Mouse (Mus musculus): ENCODE results near the gene Cnga1. TPM values are rescaled to one million over a fixed set of nuclear protein-coding genes. Genes with fewer than 3 reads are reported as not detected.
"Not testable (repeated sequence)": the region's sequence is repeated elsewhere in the genome, so short reads cannot be mapped to it uniquely, and the experiment has no call there.

Gene Cnga1
- total RNA-seq, 2 experiments from 2014 or later, result not detected

GRCm38 (mm10) chr5:72643655-72644054 lies 420 bp downstream of the Cnga1 start:
- no peak for DNase-seq (ENCODE audit: low spot score in 2 of 2)

GRCm38 (mm10) chr5:72640072-72640471 lies 4.0 kb downstream of the Cnga1 start:
- no peak for DNase-seq (ENCODE audit: low spot score in 2 of 2)

DNA sequence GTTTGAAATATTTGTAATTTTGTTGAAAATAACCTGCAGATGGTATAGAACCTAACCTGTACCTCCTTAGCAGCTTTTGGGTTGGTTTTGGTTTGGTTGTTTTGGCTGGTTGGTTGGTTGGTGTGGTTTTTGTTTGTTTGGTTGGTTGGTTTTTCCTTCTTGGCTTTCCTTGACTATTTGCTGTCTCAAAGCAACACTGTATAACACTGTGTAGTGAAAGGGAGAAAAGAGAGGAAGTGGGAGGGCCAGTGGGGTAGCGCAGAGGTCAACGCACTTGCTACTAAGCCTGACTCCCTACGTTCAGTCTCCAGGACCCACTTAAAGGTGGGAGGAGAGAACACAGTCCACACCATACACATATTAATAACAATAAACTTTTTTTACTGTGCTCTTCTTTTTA lies 7.5 kb downstream of the Cnga1 start:
- no peak for DNase-seq (ENCODE audit: low spot score in 2 of 2)

DNA sequence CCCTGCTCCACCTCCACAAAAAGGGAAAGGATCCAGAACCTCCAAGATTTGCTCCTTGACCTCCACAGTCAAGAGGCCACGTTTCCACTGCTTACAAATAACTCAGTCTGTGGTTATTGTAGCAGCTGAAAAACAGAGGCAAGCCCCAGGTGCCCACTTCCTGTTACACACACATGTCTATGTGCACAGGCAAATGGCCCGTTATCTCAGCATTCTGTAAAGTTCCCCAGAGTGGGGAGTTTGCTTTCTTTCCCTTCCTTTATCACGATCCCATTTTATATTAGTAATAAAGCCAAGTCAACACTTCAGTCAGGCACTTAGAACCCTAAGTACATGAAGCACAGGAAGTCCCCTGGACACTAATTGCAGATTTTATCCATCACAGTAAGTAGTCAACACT lies 8.0 kb downstream of the Cnga1 start:
- DNase-seq (ENCODE audit: low spot score in 2 of 2), result no peak

GRCm38 (mm10) chr5:72634791-72635271 lies 9.2 kb downstream of the Cnga1 start:
- no peak for DNase-seq (ENCODE audit: low spot score in 2 of 2)

DNA sequence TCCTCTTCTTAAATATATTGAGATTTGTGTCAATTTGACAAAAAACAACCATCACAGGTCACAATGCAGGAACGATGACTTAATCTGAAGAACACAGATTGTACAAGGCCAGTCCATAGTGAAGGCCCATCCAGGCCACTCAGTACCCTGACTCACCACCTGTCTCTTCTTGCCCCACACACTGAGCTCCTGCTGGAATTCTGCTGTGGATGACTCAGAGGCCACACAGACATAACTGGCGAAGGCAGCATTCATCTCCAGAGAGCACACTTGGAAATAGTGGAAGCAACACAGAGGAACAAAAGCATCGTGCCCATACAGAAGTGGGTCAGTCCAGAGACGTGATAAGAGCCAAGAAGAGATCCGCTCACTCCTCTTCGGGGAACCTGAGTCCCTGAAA lies 14.0 kb downstream of the Cnga1 start:
- DNase-seq (ENCODE audit: low spot score in 2 of 2), result peak in 1 of 2 experiments; percentile 8

DNA sequence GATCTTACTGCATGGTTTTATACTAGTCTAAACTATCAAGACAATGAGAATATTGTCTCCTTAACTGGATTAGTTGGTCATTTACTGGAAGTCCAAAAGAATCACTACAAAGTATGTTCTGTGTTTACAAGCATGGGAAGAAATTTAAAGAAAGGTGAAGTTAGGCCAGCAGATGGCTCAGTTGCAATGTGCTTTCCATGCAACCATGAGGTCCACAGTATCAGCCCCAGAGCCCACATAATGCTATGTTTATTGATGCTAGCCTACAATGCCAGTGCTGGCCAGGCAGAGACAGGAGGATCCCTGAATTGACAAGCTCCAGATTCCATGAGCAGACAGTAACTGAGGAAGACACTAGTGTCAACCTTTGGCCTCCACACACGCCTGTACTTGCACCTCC lies 23.1 kb downstream of the Cnga1 start:
- no peak for DNase-seq (ENCODE audit: low spot score in 2 of 2)

DNA sequence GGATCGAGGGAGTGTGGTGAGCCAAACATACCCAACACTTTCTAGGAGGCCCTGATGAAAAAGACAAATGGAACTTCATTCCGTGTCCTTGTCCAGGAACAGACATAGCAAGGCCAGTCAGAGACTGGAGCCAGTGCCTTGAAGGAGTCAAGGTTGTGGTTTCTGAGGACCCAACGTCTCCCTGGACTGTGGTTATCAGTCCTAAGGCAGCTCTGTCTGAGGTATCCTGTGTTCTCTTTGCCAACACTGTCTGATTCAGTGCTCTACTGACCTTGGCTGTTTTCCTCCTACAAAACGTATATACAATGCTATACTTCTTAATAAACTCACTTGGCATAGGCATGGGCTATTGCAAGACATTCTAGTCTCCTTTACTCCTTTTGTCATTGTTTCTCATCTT lies 26.7 kb downstream of the Cnga1 start:
- DNase-seq (ENCODE audit: low spot score in 2 of 2), result no peak

- no peak for DNase-seq (ENCODE audit: low spot score in 2 of 2)
Observed at GRCm38 (mm10) chr5:72603138-72603537, 40.9 kb downstream of the Cnga1 start.

DNA sequence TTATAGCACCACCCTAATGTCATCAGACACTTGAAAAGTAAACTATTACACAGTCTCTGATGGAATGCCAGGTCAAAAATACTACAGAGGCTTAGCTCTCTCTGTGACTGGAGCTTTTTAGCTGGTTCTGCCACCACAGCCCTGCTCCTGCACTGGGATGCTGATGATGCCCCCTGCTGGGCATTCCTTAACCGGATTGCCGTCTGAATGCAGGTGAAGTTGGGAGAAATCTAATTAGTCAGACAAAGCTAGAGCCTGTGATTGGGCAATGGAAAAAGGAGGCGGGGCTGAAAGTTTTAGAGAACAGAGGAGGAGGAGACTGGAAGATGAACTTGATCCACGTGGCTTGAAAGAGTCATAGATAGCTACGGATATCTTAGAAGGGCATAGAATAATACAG lies 43.1 kb downstream of the Cnga1 start:
- peak; percentile 50 to 51 for DNase-seq (ENCODE audit: low spot score in 2 of 2)

- peak in 1 of 2 experiments; percentile 2 for DNase-seq (ENCODE audit: low spot score in 2 of 2)
Observed at GRCm38 (mm10) chr5:72587192-72587681, 56.8 kb downstream of the Cnga1 start, which contains the start of gene Gm5868. Gene Gm5868 (minus strand): TSS chr5:72587551.

GRCm38 (mm10) chr5:72586667-72587191 lies 57.3 kb downstream of the Cnga1 start:
- not testable (repeated sequence) for DNase-seq (ENCODE audit: low spot score in 2 of 2)

DNA sequence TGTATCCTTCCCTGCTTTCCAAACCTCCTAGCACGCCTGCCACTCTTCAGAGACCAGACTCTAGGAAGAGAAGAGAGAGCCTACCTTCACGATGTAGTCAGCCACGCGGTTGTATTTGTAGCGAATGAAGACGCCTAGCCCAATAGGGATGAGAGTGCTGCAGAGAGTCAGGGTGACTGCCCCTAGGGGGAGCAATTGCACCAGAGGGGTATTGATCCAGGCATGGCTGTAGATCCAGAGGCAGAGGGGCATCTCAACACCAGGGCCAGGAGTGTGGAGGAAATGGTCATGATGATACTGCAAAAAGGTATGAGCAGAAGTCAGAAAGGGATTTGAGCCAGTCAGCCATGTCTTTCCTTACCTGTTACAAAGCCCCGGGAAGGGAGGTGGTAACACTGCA lies 58.0 kb downstream of the Cnga1 start:
- not testable (repeated sequence) for DNase-seq (ENCODE audit: low spot score in 2 of 2)

GRCm38 (mm10) chr5:72580970-72581332 lies 63.1 kb downstream of the Cnga1 start, which contains the start of gene Zar1:
Gene Zar1 (minus strand): TSS chr5:72581254.
- not testable (repeated sequence) for DNase-seq (ENCODE audit: low spot score in 2 of 2)

DNA sequence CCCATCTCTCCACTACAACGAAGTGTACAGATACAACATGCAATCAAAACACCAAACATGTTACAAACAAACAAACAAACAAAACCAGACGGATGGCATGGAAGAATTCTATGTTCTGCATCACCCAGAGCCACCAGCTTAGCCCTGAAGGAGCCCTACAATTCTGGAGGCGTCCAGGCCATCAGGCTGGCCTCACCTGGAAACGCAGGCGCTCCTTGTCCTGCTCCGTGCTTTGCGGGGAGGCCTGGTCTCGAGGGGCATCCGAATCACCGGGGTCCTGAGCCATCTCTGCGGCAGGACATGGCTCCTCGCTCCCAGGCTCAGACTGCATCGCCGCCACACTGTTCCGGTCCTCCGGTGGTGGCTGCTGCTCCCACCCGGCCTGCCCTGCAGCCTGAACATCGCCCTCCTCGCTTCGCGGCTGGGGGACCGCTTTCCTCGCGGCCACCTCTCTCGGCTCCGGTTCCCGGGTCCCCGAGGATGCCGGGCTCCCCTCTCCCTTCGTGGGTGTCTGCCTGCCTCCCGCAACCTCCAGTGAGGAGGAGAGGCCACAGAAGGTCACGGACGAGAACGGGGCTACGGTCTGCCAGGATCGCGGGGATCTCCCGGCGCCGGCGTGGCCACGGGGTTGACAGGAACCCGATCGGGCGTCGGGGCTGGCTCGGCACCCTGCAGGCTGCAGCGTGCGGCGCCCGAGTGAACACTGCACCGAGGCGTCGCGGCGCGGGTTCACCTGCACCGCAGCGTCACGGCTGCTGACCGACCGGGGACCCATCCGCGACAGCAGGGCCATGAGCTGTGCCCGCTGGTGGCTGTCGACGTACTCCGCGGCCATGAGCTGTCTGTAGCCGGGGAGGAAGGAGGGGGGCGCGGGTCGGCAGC lies 63.7 kb downstream of the Cnga1 start:
- peak in 1 of 2 experiments; percentile 5 for DNase-seq (ENCODE audit: low spot score in 2 of 2)

- not testable (repeated sequence) for DNase-seq (ENCODE audit: low spot score in 2 of 2)
Observed at GRCm38 (mm10) chr5:72579599-72579998, 64.5 kb downstream of the Cnga1 start.

DNA sequence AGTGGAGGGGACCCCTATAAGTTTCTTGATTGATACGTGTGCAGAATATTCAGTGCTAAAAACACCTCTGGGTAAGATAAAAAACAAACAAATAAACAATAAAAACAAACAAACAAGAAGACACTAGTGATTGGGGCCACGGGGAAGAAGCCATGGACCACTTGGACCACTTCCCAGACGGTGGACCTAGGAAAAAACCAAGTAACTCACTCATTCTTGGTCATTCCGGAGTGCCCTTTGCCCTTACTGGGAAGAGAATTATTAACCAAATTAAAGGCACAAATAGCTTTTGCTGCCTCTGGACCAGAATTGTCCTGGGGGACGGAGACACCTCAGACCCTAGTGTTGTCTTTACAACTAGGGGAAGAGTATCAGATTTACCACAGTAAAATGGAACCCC lies 78.5 kb downstream of the Cnga1 start:
- no peak for DNase-seq (ENCODE audit: low spot score in 2 of 2)

- DNase-seq (ENCODE audit: low spot score in 2 of 2), result not testable (repeated sequence)
Observed at GRCm38 (mm10) chr5:72563183-72563582, 80.9 kb downstream of the Cnga1 start.

- DNase-seq (ENCODE audit: low spot score in 2 of 2), result no peak
Observed at GRCm38 (mm10) chr5:72560976-72561628, 83.0 kb downstream of the Cnga1 start.

- peak; percentile 93 to 94 for DNase-seq (ENCODE audit: low spot score in 2 of 2)
Observed at GRCm38 (mm10) chr5:72559544-72560049, 84.5 kb downstream of the Cnga1 start, which contains the start of gene Nfxl1. Gene Nfxl1 (minus strand): TSS chr5:72559684.

All from adrenal gland, adult 18-20 months (tissue).